Mouse (Mus musculus) spleen, postnatal 14 days (tissue): ENCODE data around the gene Tmem200a.

ENCODE experiments used
- DNase-seq, 2 experiments: peaks; one replicate each; pipeline ENCODE4 v3.0.0; 2021 to 2022; ENCODE audit warnings: low spot score in 2 of 2

The Tmem200a gene

GRCm38 (mm10) chr10:25887225-25887624, 191.6 kb downstream of the Tmem200a start:
- DNase-seq: no peak

GRCm38 (mm10) chr10:25884512-25884911, 194.3 kb downstream of the Tmem200a start:
- no peak for DNase-seq

- DNase-seq: no peak
Measured at GRCm38 (mm10) chr10:25877731-25878130, 201.1 kb downstream of the Tmem200a start.

- DNase-seq: no peak
Measured at GRCm38 (mm10) chr10:25876809-25877208, 202.0 kb downstream of the Tmem200a start.

GRCm38 (mm10) chr10:25868739-25869138, 210.1 kb downstream of the Tmem200a start:
- no peak for DNase-seq
